Comparison of ENCODE assay signal across 29 mouse cellular contexts in genomic region chrX:136607395-136607794, GRCm38 (mm10). TPM values are rescaled to one million over a fixed set of nuclear protein-coding genes. Genes with fewer than 3 reads are reported as not detected.
DNase-seq lines count a peak whose midpoint lies in the region; ATAC-seq lines count a peak whose summit lies in the region.
"Had no signal": no experiment of that assay in that cellular context is flagged by ENCODE, and none has a peak within 500 bp of the region (broad histone marks: within the 10 kb centered on the region; RNA-seq: fewer than 3 reads in every experiment).

No protein-coding gene starts in this region.

- no peak overlapping the region for H3K9ac ChIP-seq in hindbrain, embryonic 12.5 days
- no peak overlapping the region for H3K9ac ChIP-seq in neural tube, embryonic 11.5 days (ENCODE audit: low read length)
- H3K9ac ChIP-seq: embryonic facial prominence, embryonic 15.5 days; heart, embryonic 12.5 days; intestine, embryonic 15.5 days; liver, embryonic 12.5 days; liver, postnatal 0 days; neural tube, embryonic 12.5 days had no signal

- no peak overlapping the region for H3K27ac ChIP-seq in hindbrain, embryonic 10.5 days
- H3K27ac ChIP-seq in hindbrain, embryonic 12.5 days = no peak overlapping the region
- H3K27ac ChIP-seq in neural tube, embryonic 11.5 days (ENCODE audit: low read depth, low read length) = no peak overlapping the region
- H3K27ac ChIP-seq: embryonic facial prominence, embryonic 10.5 days; embryonic facial prominence, embryonic 15.5 days; hindbrain, postnatal 0 days; intestine, embryonic 15.5 days; layer of hippocampus, adult 2 months; liver, embryonic 12.5 days; neural tube, embryonic 12.5 days had no signal

- intact Hi-C loops in left cerebral cortex, postnatal 10 days (cut with DNase I) = no loop called here

- DNase-seq in hindbrain, embryonic 10.5 days (ENCODE audit: low spot score) = peak; percentile 4
- peak; percentile 11 for DNase-seq in neural tube, embryonic 11.5 days (ENCODE audit: low spot score)
- no peak for DNase-seq in neural tube, embryonic 10.5 days (ENCODE audit: extremely low spot score, low spot score)
- DNase-seq in embryo, embryonic 11 days = peak; percentile 10
- DNase-seq in mesoderm, embryonic 11.5 days (ENCODE audit: low read depth, low spot score) = peak; percentile 5
- DNase-seq in natural killer cell, adult 2 months (ENCODE audit: low spot score in 2 of 2) = no peak
- DNase-seq in left cerebral cortex, postnatal 10 days (ENCODE audit: extremely low spot score in 1 of 2, low spot score in 2 of 2) = no peak
- DNase-seq: adrenal gland, adult 8-10 months; cerebellum, adult 8-10 months; cerebellum, postnatal 25 days; gastrocnemius, postnatal 25 days; heart, adult 18-20 months; heart, postnatal 4 days; kidney, adult 2 months; kidney, postnatal 36 days; left cerebral cortex, postnatal 4 days; liver, postnatal 0 days; lung, postnatal 36 days had no signal

- no peaks in the 10 kb centered on the region for H3K9me3 ChIP-seq in hindbrain, embryonic 10.5 days
- no peaks in the 10 kb centered on the region for H3K9me3 ChIP-seq in hindbrain, embryonic 12.5 days (replicated peaks)
- H3K9me3 ChIP-seq in neural tube, embryonic 11.5 days (ENCODE audit: control insufficient read depth, low read length) = no peaks in the 10 kb centered on the region
- H3K9me3 ChIP-seq: embryonic facial prominence, embryonic 10.5 days; embryonic facial prominence, embryonic 15.5 days; heart, embryonic 12.5 days; intestine, embryonic 15.5 days; liver, embryonic 12.5 days; neural tube, embryonic 12.5 days had no signal

- 0 out of 2 replicates have a peak, but pooled peaks cover 3% of the 10 kb centered on the region for H3K27me3 ChIP-seq in hindbrain, embryonic 10.5 days (ENCODE audit: insufficient read depth, poor library complexity, severe bottlenecking)
- peaks cover 4% of the 10 kb centered on the region; the same call in 1 of the 2 replicates for H3K27me3 ChIP-seq in hindbrain, embryonic 12.5 days
- H3K27me3 ChIP-seq in neural tube, embryonic 11.5 days (ENCODE audit: control insufficient read depth, insufficient read depth, low read length) = no peaks in the 10 kb centered on the region
- H3K27me3 ChIP-seq: embryonic facial prominence, embryonic 15.5 days; intestine, embryonic 15.5 days; liver, embryonic 12.5 days; neural tube, embryonic 12.5 days had no signal

- no peak overlapping the region for H3K4me2 ChIP-seq in hindbrain, embryonic 12.5 days (replicated peaks)
- H3K4me2 ChIP-seq in neural tube, embryonic 11.5 days (ENCODE audit: low read depth) = no peak overlapping the region
- H3K4me2 ChIP-seq: embryonic facial prominence, embryonic 15.5 days; heart, embryonic 12.5 days; intestine, embryonic 15.5 days; liver, embryonic 12.5 days; neural tube, embryonic 12.5 days had no signal

- peaks cover 6% of the 10 kb centered on the region for H3K4me1 ChIP-seq in hindbrain, embryonic 10.5 days (replicated peaks)
- H3K4me1 ChIP-seq in hindbrain, embryonic 12.5 days = no peaks in the 10 kb centered on the region
- no peaks in the 10 kb centered on the region for H3K4me1 ChIP-seq in neural tube, embryonic 11.5 days (ENCODE audit: control insufficient read depth, insufficient read depth, low read length)
- H3K4me1 ChIP-seq: embryonic facial prominence, embryonic 10.5 days; embryonic facial prominence, embryonic 15.5 days; heart, embryonic 12.5 days; intestine, embryonic 15.5 days; liver, embryonic 12.5 days; neural tube, embryonic 12.5 days had no signal

- WGBS in hindbrain, embryonic 10.5 days = 51% methylated on average over 3 of the region's 3 CpGs
- 49% methylated on average over 3 of the region's 3 CpGs for WGBS in hindbrain, embryonic 12.5 days
- 59% methylated on average over 3 of the region's 3 CpGs for WGBS in neural tube, embryonic 11.5 days

- no peak overlapping the region for H3K4me3 ChIP-seq in hindbrain, embryonic 10.5 days
- H3K4me3 ChIP-seq in hindbrain, embryonic 12.5 days = no peak overlapping the region
- no peak overlapping the region for H3K4me3 ChIP-seq in neural tube, embryonic 11.5 days (ENCODE audit: low read depth, low read length)
- H3K4me3 ChIP-seq: embryonic facial prominence, embryonic 10.5 days; embryonic facial prominence, embryonic 15.5 days; heart, embryonic 12.5 days; intestine, embryonic 15.5 days; layer of hippocampus, adult 2 months; liver, embryonic 12.5 days; neural tube, embryonic 12.5 days had no signal

- no peak for ATAC-seq in hindbrain, embryonic 12.5 days (ENCODE audit: low FRiP score)
- no peak for ATAC-seq in neural tube, embryonic 11.5 days (ENCODE audit: insufficient read depth, low FRiP score, low TSS enrichment)
- ATAC-seq: CD4-positive, CD25-positive, alpha-beta regulatory T cell, adult 4 months; hindbrain, postnatal 0 days; intestine, embryonic 15.5 days; liver, embryonic 12.5 days; liver, postnatal 0 days had no signal

- H3K36me3 ChIP-seq in hindbrain, embryonic 10.5 days = no peaks in the 10 kb centered on the region
- H3K36me3 ChIP-seq in hindbrain, embryonic 12.5 days = no peaks in the 10 kb centered on the region
- H3K36me3 ChIP-seq in neural tube, embryonic 11.5 days (ENCODE audit: control insufficient read depth, insufficient read depth, low read length) = no peaks in the 10 kb centered on the region
- H3K36me3 ChIP-seq: embryonic facial prominence, embryonic 10.5 days; embryonic facial prominence, embryonic 15.5 days; heart, embryonic 12.5 days; intestine, embryonic 15.5 days; liver, embryonic 12.5 days; neural tube, embryonic 12.5 days had no signal

RNA-seq across cellular contexts. Expression of gene Tceal3, which starts 16.8 kb away (rescaled TPM):
- polyA plus RNA-seq in hindbrain, embryonic 10.5 days (2016; fragmentation: Nextera tagmentation; extraction: Ambion mirVana) = 8.3 and 12.2 TPM in 2 replicates
- 31.4 and 42.0 TPM in 2 replicates for polyA plus RNA-seq in hindbrain, embryonic 12.5 days (2016; fragmentation: Nextera tagmentation; extraction: Ambion mirVana)
- polyA plus RNA-seq in neural tube, embryonic 11.5 days (2014; fragmentation: Nextera tagmentation; extraction: Ambion mirVana) = 9.5 and 9.9 TPM in 2 replicates
- total RNA-seq in left cerebral cortex, postnatal 10 days (2021) = 100 to 1,000 TPM; 114 to 118 TPM
- total RNA-seq: monocyte, adult 5-6 weeks had no signal
- polyA plus RNA-seq: liver, postnatal 0 days had no signal

Comparison
In these comparisons a context has a peak if more than half of its experiments do, and no peak if none do; other contexts are left out.
1. DNase-seq: peak in hindbrain, embryonic 10.5 days (single experiment), neural tube, embryonic 11.5 days (single experiment), embryo, embryonic 11 days (single experiment) and mesoderm, embryonic 11.5 days (single experiment); none in neural tube, embryonic 10.5 days (single experiment), natural killer cell, adult 2 months (0 of 2) and left cerebral cortex, postnatal 10 days (0 of 2).